Mouse (Mus musculus): ENCODE data around the gene Slc16a7.

The Slc16a7 gene

GRCm38 (mm10) chr10:125321446-125322428 lies 67.5 kb downstream of the Slc16a7 start:
- DNase-seq: no peak

GRCm38 (mm10) chr10:125317317-125317716 lies 71.9 kb downstream of the Slc16a7 start:
- DNase-seq: no peak

- DNase-seq: no peak
These were observed 78.4 kb downstream of the Slc16a7 start for GRCm38 (mm10) chr10:125310855-125311254.

- no peak for DNase-seq
These were observed 91.2 kb downstream of the Slc16a7 start for GRCm38 (mm10) chr10:125298036-125298435.

- DNase-seq: no peak
These were observed 98.9 kb downstream of the Slc16a7 start for GRCm38 (mm10) chr10:125290320-125290719.

GRCm38 (mm10) chr10:125288560-125288959 lies 100.7 kb downstream of the Slc16a7 start:
- no peak for DNase-seq

GRCm38 (mm10) chr10:125285386-125285785 lies 103.9 kb downstream of the Slc16a7 start:
- DNase-seq: no peak

GRCm38 (mm10) chr10:125275149-125275848 lies 114.0 kb downstream of the Slc16a7 start:
- no peak for DNase-seq

DNA sequence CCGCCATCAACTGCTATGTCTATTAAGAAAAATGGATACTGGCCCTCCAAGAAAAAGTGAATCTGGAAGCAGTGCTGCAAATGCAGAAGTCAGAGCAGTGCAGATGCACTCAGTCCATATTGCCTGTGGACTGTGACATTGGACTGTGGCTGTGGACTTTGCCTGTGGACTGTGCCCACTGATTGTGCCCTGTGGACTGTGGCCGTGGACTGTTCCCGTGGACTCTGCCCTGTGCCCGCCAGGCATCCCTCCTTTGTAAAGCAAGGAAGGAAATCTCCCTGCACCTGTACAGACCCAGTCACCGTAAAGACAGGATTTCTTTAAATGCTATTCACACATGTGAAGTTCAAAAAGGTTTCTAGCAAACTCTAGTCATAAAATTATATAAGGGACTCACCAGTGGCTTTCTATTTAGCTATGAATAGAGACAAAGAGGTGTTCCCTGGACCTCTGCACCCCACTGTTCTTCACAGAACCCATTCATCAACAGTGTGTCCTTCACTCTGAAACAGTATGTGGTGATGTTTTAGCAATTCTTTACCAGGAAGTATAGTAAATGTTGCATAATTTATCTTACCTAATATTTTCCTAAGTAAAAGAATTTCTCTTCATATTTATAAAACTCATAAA lies 114.6 kb downstream of the Slc16a7 start:
- no peak for DNase-seq

GRCm38 (mm10) chr10:125273759-125274158 lies 115.5 kb downstream of the Slc16a7 start:
- DNase-seq: no peak

DNA sequence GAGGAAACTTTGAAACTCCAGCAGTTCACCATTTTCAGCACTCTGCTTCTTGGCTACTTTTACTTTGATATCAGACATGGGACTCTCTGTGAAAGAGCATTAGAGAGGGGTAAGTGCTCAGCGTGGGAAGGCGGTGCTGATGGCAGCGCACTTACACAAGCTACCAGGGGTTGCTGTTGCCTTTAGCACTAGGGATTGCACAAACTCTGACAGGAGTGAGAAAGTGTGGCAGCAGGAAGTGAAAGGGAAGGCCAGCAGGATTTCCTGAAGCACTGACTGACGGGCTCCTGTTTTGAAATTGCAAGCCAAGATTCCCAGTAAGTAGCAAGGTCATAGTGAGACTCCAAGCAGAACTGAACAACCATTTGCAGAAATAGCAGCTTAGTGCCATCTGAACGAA lies 117.8 kb downstream of the Slc16a7 start:
- DNase-seq: no peak

GRCm38 (mm10) chr10:125270266-125270665 lies 119.0 kb downstream of the Slc16a7 start:
- DNase-seq: no peak

- no peak for DNase-seq
These were observed 122.9 kb downstream of the Slc16a7 start for GRCm38 (mm10) chr10:125266322-125266721.

DNA sequence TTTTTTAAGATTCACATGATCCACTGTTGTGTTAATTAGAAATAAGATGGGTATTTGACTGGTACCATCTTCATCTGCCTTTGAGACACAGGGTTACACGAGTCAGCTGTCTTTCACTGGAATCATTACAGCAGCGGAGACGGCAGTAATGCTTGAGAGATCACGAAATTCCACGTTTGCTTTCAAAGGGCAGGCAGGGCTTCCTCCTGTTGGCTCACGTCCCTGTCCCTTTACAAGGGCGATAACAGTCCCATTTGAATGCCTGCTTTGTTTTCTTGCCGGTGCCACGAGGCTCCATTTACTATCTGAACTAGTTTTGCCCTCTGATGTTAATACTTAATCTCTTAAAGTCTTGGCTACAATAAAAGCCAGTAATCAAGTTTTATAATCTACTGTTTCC lies 123.4 kb downstream of the Slc16a7 start:
- no peak for DNase-seq

DNA sequence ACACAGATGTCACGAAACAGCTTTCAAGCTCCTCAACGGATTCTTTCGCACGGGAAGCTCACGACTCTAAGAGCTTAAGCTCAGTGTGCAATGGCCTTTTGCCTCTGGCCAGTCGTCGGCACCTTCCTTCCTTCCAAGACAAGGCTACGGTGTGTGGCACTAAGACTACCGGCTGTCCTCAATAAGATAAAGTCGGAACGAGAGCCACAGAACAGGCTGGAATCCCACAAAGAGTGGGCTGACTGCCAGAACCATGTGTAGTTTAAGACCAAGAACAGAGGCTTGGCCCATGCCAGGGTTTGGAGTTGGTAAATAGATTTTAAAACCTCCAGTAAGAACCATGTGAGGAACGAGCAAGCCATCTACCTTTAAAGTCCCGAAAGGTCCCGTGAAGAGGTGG lies 123.8 kb downstream of the Slc16a7 start:
- DNase-seq: peak; percentile 46

GRCm38 (mm10) chr10:125264938-125265337 lies 124.3 kb downstream of the Slc16a7 start:
- DNase-seq: peak; percentile 15

GRCm38 (mm10) chr10:125255904-125256303 lies 133.4 kb downstream of the Slc16a7 start:
- no peak for DNase-seq

DNA sequence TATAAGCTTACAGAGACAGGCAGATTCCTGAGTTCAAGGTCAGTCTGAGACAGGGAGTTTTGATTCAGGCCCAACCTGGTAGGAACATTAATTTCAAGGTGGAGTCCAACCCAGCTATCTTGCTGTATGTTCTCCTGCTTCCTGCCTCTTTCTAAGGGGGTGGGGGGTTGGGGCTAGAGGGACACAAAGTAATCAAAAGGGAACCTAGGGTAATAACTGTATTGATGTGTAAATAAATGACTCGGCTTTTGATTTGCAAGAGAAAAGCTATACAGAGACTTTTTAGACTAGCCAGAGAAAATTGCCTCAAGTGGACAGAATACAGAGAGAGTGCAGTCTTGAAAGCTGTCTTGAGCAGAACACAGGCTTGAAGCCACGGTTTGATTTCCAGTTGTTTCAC lies 174.7 kb downstream of the Slc16a7 start:
- no peak for DNase-seq

GRCm38 (mm10) chr10:125213805-125214204 lies 175.5 kb downstream of the Slc16a7 start:
- no peak for DNase-seq

DNA sequence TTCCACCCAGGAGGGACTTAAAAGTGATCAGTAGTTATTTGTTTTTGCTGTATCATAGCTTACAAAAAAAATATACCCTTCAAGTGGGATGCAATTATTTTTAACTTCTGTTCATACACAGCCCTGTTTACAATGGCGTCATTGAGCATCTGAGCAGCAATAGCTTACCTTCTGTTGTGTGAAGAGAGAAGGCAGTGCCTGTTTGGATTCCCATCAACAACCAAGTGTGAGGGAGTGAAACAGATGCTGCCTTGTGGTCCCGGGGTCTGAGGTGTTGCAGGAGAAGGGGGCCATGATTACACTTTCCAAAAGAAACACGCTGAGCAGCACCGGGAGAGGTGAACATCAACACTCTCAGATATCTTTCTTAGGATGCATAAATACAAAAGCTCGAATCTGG lies 201.7 kb downstream of the Slc16a7 start:
- DNase-seq: no peak

- DNase-seq: no peak
These were observed 203.9 kb downstream of the Slc16a7 start for GRCm38 (mm10) chr10:125185387-125185786.

GRCm38 (mm10) chr10:125184146-125184545 lies 205.1 kb downstream of the Slc16a7 start:
- no peak for DNase-seq

GRCm38 (mm10) chr10:125182545-125182944 lies 206.7 kb downstream of the Slc16a7 start:
- no peak for DNase-seq

Data from right cerebral cortex, postnatal 4 days (tissue).